17 mouse cellular contexts compared by ENCODE assay signal in the genomic region with DNA sequence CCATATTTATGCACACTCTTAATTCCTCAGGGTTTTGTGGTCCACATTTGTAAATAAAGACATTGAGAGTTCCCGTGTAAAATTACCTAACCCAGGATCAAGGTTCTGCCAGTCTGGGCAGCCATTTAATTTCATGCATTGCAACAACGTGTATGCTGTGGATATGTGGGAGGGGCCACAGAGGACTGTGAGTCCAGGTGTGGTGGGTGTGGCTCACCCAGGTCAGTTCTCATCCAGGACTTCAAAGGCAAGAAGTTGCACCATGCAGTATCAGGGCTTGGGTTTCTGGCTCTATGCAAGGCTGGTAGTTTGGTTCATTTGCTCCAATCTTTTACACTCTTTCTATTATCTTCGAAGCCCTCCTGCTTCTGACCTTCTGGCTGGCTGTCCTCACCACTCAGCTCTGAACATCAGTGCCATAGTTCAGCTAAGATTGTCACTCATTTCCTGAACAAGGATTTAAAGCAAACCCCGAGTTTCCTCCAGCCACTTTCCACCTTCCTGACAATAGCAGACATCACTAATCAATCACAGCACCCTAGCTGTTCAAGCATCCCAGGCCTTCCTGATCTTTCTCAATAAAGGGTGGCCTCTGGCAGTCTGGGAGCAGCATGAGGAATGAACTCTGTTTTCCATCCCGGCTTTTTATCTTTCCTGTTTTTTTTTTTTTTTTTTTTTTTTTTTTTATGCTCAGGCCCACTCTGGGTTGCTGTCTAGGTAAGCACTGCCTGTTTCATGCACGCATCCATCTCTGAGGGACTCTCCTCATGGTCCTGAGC. TPM values are rescaled to one million over a fixed set of nuclear protein-coding genes. Genes with fewer than 3 reads are reported as not detected.
DNase-seq lines count a peak whose midpoint lies in the region; ATAC-seq and TF ChIP-seq lines count a peak whose summit lies in the region.
"Had no signal": no experiment of that assay in that cellular context is flagged by ENCODE, and none has a peak within 500 bp of the region (broad histone marks: within the 10 kb centered on the region; RNA-seq: fewer than 3 reads in every experiment).

No protein-coding gene starts in this region.

- TF ChIP-seq CTCF in intestine, postnatal 0 days (IDR thresholded peaks at IDR 0.05; ENCODE audit: low read depth), result no peak

- DNase-seq in midbrain, embryonic 10.5 days (ENCODE audit: low spot score), result no peak
- DNase-seq in midbrain, embryonic 11.5 days (ENCODE audit: low spot score, missing footprints), result no peak
- DNase-seq in forebrain, embryonic 14.5 days (ENCODE audit: low spot score), result peak; percentile 30
- no peak for DNase-seq in layer of hippocampus, adult 9-11 months
- no peak for DNase-seq in left cerebral cortex, adult 11 months (ENCODE audit: low spot score)
- DNase-seq: cerebellum, postnatal 25 days had no signal

- no peaks in the 10 kb centered on the region for H3K36me3 ChIP-seq in midbrain, embryonic 10.5 days
- H3K36me3 ChIP-seq in midbrain, embryonic 11.5 days (ENCODE audit: control insufficient read depth, insufficient read depth, low read length), result no peaks in the 10 kb centered on the region
- H3K36me3 ChIP-seq in forebrain, embryonic 14.5 days (ENCODE audit: control insufficient read depth, insufficient read depth, low read length), result no peaks in the 10 kb centered on the region
- no peaks in the 10 kb centered on the region for H3K36me3 ChIP-seq in intestine, postnatal 0 days (ENCODE audit: control insufficient read depth, insufficient read depth)
- H3K36me3 ChIP-seq: kidney, embryonic 15.5 days; liver, embryonic 12.5 days; stomach, embryonic 15.5 days had no signal

- H3K4me2 ChIP-seq in midbrain, embryonic 11.5 days, result no peak overlapping the region
- no peak overlapping the region for H3K4me2 ChIP-seq in forebrain, embryonic 14.5 days (ENCODE audit: low read length)
- no peak overlapping the region for H3K4me2 ChIP-seq in intestine, postnatal 0 days (replicated peaks; ENCODE audit: low read depth)
- H3K4me2 ChIP-seq: kidney, embryonic 15.5 days; liver, embryonic 12.5 days; stomach, embryonic 15.5 days had no signal

- H3K4me3 ChIP-seq in midbrain, embryonic 10.5 days, result no peak overlapping the region
- no peak overlapping the region for H3K4me3 ChIP-seq in midbrain, embryonic 11.5 days (ENCODE audit: low read depth, low read length)
- H3K4me3 ChIP-seq in forebrain, embryonic 14.5 days (ENCODE audit: low read depth, low read length), result no peak overlapping the region
- H3K4me3 ChIP-seq in intestine, postnatal 0 days (ENCODE audit: low read depth, low read length), result no peak overlapping the region
- H3K4me3 ChIP-seq: kidney, embryonic 15.5 days; liver, embryonic 12.5 days; stomach, embryonic 15.5 days had no signal

- peaks cover 32% of the 10 kb centered on the region for H3K27me3 ChIP-seq in midbrain, embryonic 10.5 days (ENCODE audit: low read depth, poor library complexity, severe bottlenecking)
- H3K27me3 ChIP-seq in midbrain, embryonic 11.5 days (ENCODE audit: control insufficient read depth, insufficient read depth, low read length), result no peaks in the 10 kb centered on the region
- no peaks in the 10 kb centered on the region for H3K27me3 ChIP-seq in forebrain, embryonic 14.5 days (replicated peaks; ENCODE audit: control insufficient read depth, insufficient read depth, low read length)
- H3K27me3 ChIP-seq in intestine, postnatal 0 days (replicated peaks; ENCODE audit: control insufficient read depth, insufficient read depth, low read length), result no peaks in the 10 kb centered on the region
- H3K27me3 ChIP-seq: stomach, embryonic 15.5 days had no signal

- WGBS in midbrain, embryonic 10.5 days, result 68% methylated on average over 6 of the region's 6 CpGs
- 66% methylated on average over 6 of the region's 6 CpGs for WGBS in midbrain, embryonic 11.5 days
- WGBS in forebrain, embryonic 14.5 days, result 52% methylated on average over 6 of the region's 6 CpGs
- WGBS in intestine, postnatal 0 days, result 25% methylated on average over 6 of the region's 6 CpGs

- peak overlapping the region; percentile 50; the same call in 1 of the 2 replicates for H3K27ac ChIP-seq in midbrain, embryonic 10.5 days (replicated peaks)
- no peak overlapping the region for H3K27ac ChIP-seq in midbrain, embryonic 11.5 days (ENCODE audit: low read depth, low read length)
- peak overlapping the region; percentile 84 for H3K27ac ChIP-seq in forebrain, embryonic 14.5 days (ENCODE audit: low read depth, low read length)
- H3K27ac ChIP-seq in intestine, postnatal 0 days (ENCODE audit: low read depth, low read length), result no peak overlapping the region
- H3K27ac ChIP-seq: kidney, embryonic 15.5 days; liver, embryonic 12.5 days; stomach, embryonic 15.5 days had no signal

- no peak for ATAC-seq in midbrain, embryonic 11.5 days (ENCODE audit: low FRiP score)
- no peak for ATAC-seq in forebrain, embryonic 14.5 days
- peak; percentile 81 for ATAC-seq in intestine, postnatal 0 days
- ATAC-seq in monocyte, adult 5-6 weeks (replicated peaks; ENCODE audit: insufficient number of reproducible peaks, low FRiP score, low TSS enrichment, poor library complexity, severe bottlenecking), result no peak
- no peak for ATAC-seq in megakaryocyte-erythroid progenitor cell, adult 5-6 weeks (replicated peaks; ENCODE audit: low FRiP score, low TSS enrichment, poor library complexity, severe bottlenecking)
- ATAC-seq: activated CD4-positive, CD25-positive, alpha-beta regulatory T cell, adult 4 months; liver, embryonic 12.5 days had no signal

- H3K4me1 ChIP-seq in midbrain, embryonic 10.5 days, result peaks cover 53% of the 10 kb centered on the region
- H3K4me1 ChIP-seq in midbrain, embryonic 11.5 days (ENCODE audit: control insufficient read depth, insufficient read depth, low read length), result peaks cover 8% of the 10 kb centered on the region; the same call in 1 of the 2 replicates
- H3K4me1 ChIP-seq in forebrain, embryonic 14.5 days (ENCODE audit: control insufficient read depth, insufficient read depth, low read length), result peaks cover 48% of the 10 kb centered on the region
- no peaks in the 10 kb centered on the region for H3K4me1 ChIP-seq in intestine, postnatal 0 days (replicated peaks; ENCODE audit: control insufficient read depth, insufficient read depth, low read length)
- H3K4me1 ChIP-seq: liver, embryonic 12.5 days had no signal

- H3K9ac ChIP-seq in midbrain, embryonic 11.5 days (ENCODE audit: low read length), result no peak overlapping the region
- no peak overlapping the region for H3K9ac ChIP-seq in forebrain, embryonic 14.5 days (ENCODE audit: low read length)
- H3K9ac ChIP-seq in intestine, postnatal 0 days (ENCODE audit: low read depth, low read length), result no peak overlapping the region
- H3K9ac ChIP-seq: kidney, embryonic 15.5 days; liver, embryonic 12.5 days; stomach, embryonic 15.5 days had no signal

- no peaks in the 10 kb centered on the region for H3K9me3 ChIP-seq in midbrain, embryonic 10.5 days (replicated peaks)
- H3K9me3 ChIP-seq in midbrain, embryonic 11.5 days (ENCODE audit: control insufficient read depth, low read length), result no peaks in the 10 kb centered on the region
- no peaks in the 10 kb centered on the region for H3K9me3 ChIP-seq in forebrain, embryonic 14.5 days (replicated peaks; ENCODE audit: control insufficient read depth, low read length)
- H3K9me3 ChIP-seq in intestine, postnatal 0 days (ENCODE audit: control insufficient read depth), result no peaks in the 10 kb centered on the region
- H3K9me3 ChIP-seq: kidney, embryonic 15.5 days; liver, embryonic 12.5 days; stomach, embryonic 15.5 days had no signal

RNA-seq across cellular contexts. Expression of gene Gm11733, which starts 15.4 kb away (rescaled TPM):
- polyA plus RNA-seq in midbrain, embryonic 10.5 days (2016; fragmentation: Nextera tagmentation; extraction: Ambion mirVana), result 0.06 TPM in 1 of 2 replicates, not detected in the other
- polyA plus RNA-seq in midbrain, embryonic 11.5 days (2014; fragmentation: Nextera tagmentation; extraction: Ambion mirVana), result 0.25 TPM in 1 of 2 replicates, not detected in the other
- 0.09 and 0.11 TPM in 2 replicates for polyA plus RNA-seq in forebrain, embryonic 14.5 days (2014; fragmentation: Nextera tagmentation; extraction: Ambion mirVana)
- polyA plus RNA-seq in intestine, postnatal 0 days (2015; fragmentation: Nextera tagmentation; extraction: Ambion mirVana), result not detected in 2 replicates
- total RNA-seq in monocyte, adult 5-6 weeks (2017), result not detected in 3 replicates
- not detected in 2 replicates for total RNA-seq in megakaryocyte-erythroid progenitor cell, adult 5-6 weeks (2014; fragmentation: Nextera tagmentation)
- total RNA-seq in megakaryocyte-erythroid progenitor cell, adult 5-6 weeks (2017), result not detected in 2 replicates
- total RNA-seq: adrenal gland, postnatal 4 days; granulocyte monocyte progenitor cell, adult 5-6 weeks; left cerebral cortex, postnatal 25 days had no signal
- polyA plus RNA-seq: C2C12; kidney, embryonic 15.5 days; liver, embryonic 12.5 days; stomach, embryonic 15.5 days had no signal

Comparison
In these comparisons a context has a peak if more than half of its experiments do, and no peak if none do; other contexts are left out.
1. H3K27ac ChIP-seq: peak in midbrain, embryonic 10.5 days (single experiment) and forebrain, embryonic 14.5 days (single experiment); none in midbrain, embryonic 11.5 days (single experiment) and intestine, postnatal 0 days (single experiment).